Mouse (Mus musculus) embryo, embryonic 10.5 days (tissue): ENCODE data around the gene Ndufc1.
"Not testable (repeated sequence)": the region's sequence is repeated elsewhere in the genome, so short reads cannot be mapped to it uniquely, and the experiment has no call there.

Source experiments
- DNase-seq: peaks from one replicate; pipeline ENCODE4 v3.0.0-alpha.2; 2015; ENCODE audit warnings: low spot score

The Ndufc1 gene

GRCm38 (mm10) chr3:51408561-51409183, at the start of gene Ndufc1:
Ndufc1 (minus strand) TSS chr3:51408988.
- peak; percentile 96 for DNase-seq

DNA sequence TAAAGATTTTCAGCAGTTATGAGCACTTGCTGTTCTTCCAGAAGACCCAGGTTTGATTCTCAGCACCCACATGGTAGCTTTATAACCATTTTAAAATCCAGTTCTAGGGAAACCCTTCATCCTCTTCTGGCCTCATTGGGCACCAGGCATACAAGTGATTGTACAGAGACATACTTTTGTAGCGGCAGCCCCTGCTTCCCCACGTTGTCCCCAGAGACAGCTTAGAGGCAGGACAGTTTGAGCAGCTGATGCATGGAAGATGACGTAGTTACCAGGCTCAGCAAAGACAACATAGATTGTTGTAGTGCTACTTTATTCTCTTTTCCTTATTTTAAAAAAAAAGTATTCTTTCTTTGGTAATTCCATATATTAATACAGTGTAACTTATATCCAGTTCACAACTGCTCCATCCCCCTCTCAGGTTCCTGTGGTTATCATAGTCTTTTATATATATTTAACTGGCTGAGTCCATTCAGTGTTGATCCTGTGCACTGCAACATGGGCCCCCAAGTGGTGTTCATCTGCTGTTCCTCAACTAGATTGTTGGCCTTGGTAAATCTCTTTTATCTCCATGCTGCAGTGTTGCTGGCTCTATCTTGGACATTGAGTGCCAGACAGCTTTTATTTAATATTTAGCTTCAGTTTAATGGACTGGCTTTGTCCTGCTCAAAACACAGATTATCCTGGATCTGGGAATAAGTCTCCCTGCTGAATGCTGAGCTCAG, 26.2 kb upstream of the Ndufc1 start:
- no peak for DNase-seq

DNA sequence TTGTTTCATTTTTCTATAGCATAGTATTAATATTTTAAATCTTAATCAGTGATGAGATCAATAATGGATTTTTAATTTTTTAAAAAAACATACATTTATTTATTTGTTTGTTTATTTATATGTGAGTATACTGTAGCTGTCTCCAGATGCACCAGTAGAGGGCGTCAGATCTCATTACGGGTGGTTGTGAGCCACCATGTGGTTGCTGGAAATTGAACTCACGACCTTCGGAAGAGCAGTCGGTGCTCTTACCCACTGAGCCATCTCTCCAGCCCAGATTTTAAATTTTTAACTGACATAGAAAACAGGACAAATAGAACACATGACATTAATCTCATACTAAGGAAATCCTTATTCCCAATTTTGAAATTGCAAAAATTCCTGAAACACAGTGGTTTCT, 25.6 kb upstream of the Ndufc1 start:
- DNase-seq: not testable (repeated sequence)

- no peak for DNase-seq
Observed at GRCm38 (mm10) chr3:51425394-51425793, 16.6 kb upstream of the Ndufc1 start.

- DNase-seq: no peak
Observed at GRCm38 (mm10) chr3:51421921-51422320, 13.1 kb upstream of the Ndufc1 start.

DNA sequence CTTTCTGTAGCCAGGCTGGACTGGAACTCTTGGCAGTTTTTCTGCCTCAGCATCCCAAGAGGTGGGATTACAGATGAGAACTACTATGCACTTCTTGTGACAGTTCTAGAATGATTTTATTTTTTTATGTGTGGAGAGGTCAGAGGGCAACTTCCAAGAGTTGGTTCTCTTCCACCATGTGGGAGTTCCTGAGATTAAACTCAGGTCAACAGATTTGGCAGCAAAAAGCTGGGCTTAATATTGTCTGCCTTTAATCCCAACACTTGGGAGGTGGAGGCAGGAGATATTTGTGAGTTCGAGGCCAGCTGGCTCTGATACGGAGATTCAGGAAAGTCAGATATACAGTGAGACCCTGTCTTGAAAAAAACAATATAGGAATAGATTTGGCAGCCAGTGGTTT, 9.2 kb upstream of the Ndufc1 start:
- DNase-seq: no peak

- no peak for DNase-seq
Observed at GRCm38 (mm10) chr3:51417485-51417884, 8.7 kb upstream of the Ndufc1 start.

DNA sequence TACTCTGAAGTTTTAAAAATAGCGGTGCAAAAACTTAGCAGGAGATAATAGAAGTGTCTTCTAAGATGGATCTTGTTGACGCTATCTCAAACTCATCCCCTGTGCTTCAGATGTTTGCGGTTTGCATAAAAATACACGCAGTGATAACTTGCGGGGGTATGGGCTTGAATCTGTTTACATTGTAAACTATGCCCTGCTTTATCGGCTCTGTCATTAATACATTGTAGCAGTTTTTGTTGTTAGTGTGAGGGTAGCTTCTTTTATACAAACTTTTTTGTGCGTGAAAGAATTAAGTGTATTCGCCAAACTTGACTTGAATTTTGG, 8.3 kb upstream of the Ndufc1 start:
- no peak for DNase-seq

DNA sequence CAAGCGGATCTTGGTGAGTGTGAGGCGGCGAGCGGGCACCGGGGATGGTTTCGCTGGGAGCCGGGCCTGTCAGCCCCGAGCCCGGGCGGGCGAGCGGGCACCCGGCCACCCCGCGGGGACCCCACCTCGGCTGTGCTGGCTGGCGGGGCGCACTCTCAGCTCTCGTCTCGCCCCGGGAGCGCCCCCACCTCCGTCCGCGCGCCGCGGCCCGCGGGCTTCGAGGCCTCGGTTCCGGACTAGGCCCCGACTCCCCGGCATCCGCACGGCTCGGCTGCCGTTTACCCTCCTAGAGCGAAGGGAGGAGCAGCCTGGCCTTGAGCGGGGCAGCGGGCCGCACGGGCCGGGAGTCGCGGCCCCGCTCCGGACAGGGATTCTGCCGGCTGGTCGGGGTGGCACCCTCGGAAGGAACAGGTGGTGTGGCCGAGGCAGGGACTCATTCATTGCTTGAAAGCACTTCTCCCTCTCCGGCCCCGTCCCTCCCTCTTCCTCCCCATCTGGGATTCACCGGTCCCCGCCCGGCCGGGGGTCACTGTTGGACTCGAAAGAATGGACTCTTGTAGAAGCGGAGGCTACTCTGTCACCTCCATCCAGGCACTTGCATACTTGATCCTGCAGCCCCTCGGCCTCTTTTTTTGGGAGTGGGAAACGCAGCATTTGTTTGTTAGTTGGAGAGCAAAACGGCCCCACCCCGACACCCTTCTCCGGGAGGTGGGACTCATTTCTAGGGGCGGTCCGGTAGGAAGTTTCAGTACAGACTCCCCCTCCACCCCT, 7.8 kb upstream of the Ndufc1 start:
- DNase-seq: peak; percentile 53

GRCm38 (mm10) chr3:51416073-51416363, 7.2 kb upstream of the Ndufc1 start:
- no peak for DNase-seq

- DNase-seq: peak; percentile 96
Observed at GRCm38 (mm10) chr3:51415098-51416072, 6.6 kb upstream of the Ndufc1 start, which contains the start of gene Naa15. Naa15 (plus strand) TSS chr3:51415148.

- DNase-seq: no peak
Observed at GRCm38 (mm10) chr3:51413276-51413675, 4.5 kb upstream of the Ndufc1 start.

DNA sequence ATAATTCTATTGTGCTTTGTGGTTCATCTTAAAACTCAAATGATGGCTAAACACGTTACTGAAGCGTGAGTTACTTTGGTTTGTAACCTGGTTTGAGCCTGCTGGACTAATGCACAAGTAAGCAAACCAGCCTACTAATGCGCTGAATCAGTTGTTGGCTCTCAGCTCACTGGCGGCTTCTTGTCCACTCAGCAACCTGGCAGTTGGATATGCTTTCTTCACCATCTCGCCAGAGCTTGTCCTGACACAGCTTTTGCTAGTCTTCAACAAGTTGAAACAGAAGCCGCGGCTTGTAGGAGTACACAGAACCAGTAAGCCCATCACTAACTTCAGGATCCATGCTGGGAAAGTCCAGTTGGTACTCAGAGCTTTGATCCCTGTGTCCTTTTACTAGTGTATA, 3.7 kb upstream of the Ndufc1 start:
- DNase-seq: no peak

- no peak for DNase-seq
Observed at GRCm38 (mm10) chr3:51407870-51408560, 773 bp downstream of the Ndufc1 start.

DNA sequence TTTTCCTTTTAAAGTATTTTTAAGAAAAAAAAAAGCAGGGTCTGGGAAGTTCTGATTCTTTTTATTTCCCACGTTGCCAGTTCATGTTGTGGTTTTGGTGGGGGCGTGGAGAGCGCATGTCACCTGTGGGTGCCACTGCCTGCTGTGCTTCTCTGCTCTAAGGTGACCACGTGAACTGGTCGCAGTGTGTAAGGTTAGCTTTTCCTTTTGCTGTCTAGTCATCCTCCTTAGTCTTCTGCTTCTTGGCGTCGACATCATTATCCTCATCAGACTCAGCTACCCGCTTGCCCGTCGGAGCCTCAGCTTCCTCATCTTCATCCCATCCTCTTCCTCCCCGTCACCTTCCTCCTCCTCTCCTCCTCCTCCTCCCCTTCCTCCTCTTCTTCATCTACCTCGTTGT, 6.2 kb downstream of the Ndufc1 start:
- no peak for DNase-seq

DNA sequence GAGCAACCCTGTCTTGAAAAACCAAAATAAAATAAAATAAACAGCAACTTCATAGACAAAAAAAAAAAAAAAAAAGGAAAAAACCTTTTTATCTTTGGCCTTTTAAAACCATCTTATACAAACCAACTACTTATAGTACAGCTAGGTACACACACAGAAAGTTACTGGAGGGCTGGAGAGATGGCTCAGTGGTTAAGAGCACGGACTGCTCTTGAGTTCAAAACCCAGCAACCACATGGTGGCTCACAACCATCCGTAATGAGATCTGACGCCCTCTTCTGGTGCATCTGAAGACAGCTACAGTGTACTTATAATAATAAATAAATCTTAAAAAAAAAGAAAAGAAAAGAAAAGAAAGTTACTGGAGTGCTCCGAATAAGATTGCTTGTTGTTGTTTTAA, 6.7 kb downstream of the Ndufc1 start:
- DNase-seq: not testable (repeated sequence)

DNA sequence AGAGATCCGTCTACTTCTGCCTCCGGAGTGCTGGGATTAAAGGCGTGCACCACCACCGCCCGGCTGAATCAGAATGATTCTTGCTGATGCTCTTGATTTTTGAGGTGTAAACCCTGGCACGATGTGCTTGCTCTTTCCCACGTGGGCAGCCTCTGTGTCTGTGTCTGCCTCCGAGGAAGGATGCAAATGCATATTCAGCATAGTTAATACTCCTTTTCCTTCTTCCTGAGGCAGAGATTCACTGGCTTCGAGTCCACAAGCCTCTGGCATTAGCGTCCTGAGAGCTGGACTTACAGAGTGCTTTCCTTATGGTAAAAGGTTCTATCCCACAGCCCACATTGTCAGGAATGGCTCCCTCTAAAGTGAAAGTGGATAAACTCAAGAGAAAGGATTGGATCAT, 8.1 kb downstream of the Ndufc1 start:
- no peak for DNase-seq

DNA sequence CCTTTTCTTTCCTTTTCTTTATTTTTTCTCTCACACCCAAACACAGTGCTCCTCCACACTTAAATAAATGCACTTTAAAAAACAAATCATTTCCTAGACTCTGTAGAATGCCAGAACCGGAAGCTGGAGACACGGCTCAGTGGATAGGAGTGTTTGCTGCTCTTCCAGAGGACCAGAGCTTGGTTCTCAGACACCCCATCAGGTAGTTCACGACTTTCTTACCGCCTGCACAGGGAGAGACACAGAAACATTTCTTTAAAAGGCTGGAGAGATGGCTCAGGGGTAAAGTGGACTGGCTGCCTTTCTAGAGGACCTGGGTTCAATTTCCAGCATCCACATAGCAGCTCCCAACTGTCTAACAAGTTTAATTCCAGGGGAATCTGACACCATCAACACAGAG, 9.3 kb downstream of the Ndufc1 start:
- DNase-seq: no peak

GRCm38 (mm10) chr3:51398667-51399066, 10.1 kb downstream of the Ndufc1 start:
- DNase-seq: no peak

DNA sequence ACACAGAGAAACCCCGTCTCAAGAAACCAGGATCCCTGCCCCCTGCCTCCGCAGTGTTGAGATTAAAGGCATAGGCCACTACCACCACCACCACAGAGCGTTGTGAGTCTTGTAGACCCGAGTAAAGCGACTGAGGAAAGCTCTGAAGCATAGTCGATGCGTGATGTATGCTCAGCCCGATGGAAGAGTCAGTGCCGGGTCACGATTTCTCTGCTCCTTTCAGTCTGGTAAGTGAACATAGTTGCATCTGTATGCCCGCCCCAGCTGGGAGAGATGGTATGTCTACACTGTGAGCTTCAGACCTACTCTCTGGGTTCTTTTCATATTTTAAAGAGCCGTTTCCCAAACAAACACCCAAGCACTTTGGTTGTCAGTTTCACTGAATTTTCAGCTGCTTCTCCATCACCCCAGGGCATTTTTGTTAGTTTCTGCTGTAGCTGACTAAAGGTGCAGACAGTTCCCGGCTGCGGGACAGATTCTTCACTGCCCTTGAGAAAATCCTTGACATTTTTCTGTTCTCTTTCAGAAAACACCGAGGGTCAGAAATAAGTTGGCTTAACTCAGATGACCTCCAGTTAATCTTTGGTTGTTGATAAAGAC, 11.0 kb downstream of the Ndufc1 start:
- DNase-seq: no peak
